Mouse (Mus musculus) lung, adult 2 months (tissue): ENCODE measurements around the gene Ncoa3.
A peak's percentile ranks its signal among the peaks of the same experiment; 100 is the strongest.

Source experiments
- CTCF ChIP-seq: fragments of 200-500 bp; IDR thresholded peaks from 2 replicates; pipeline ENCODE4 v1.5.1; 2011; ENCODE audit warnings: mild to moderate bottlenecking, low read length, control low read depth; ENCODE audit not compliant: insufficient read depth
- POLR2A ChIP-seq: fragments of 200-500 bp; IDR thresholded peaks from 2 replicates; pipeline ENCODE4 v1.6.1; 2011; ENCODE audit warnings: low read depth, mild to moderate bottlenecking, control low read depth, low read length, borderline replicate concordance; ENCODE audit errors: extremely low read depth

- TF ChIP-seq CTCF (no peak), POLR2A (peak; percentile 31; the same call in 1 of the 2 replicates)
Measured at GRCm38 (mm10) chr2:165986921-165987453, 5.4 kb upstream of the Ncoa3 start.
